Mouse (Mus musculus): ENCODE data around the gene 4930583I09Rik. TPM values are rescaled to one million over a fixed set of nuclear protein-coding genes. Genes with fewer than 3 reads are reported as not detected.

The 4930583I09Rik gene
- polyA plus RNA-seq, 1 experiment from 2014 or later: not detected

DNA sequence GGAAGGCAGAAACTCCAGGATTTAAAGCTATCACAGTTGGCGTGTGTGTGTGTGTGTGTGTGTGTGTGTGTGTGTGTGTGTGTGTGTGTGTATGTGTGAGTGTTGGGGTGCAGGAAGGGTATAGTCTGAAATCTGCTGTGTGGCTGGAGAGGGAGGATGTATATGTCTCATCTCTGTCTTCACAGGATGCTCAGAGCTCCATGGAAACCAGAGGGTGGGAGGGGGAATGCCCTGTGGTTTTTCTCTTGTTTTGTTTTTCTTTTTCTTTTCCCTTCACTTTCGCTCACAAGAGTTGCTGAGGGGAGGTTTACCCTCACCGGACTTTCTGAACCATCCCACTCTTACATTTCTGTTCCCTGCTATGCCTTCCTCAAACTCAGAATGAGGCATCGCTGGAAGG, 9.0 kb downstream of the 4930583I09Rik start:
- Histone ChIP-seq H3K4me3 (no peak overlapping the region), H3K4me2 (no peak overlapping the region), H3K9me3 (no peaks in the 10 kb centered on the region), H3K27ac (no peak overlapping the region), H3K27me3 (no peaks in the 10 kb centered on the region), H3K4me1 (no peaks in the 10 kb centered on the region), H3K36me3 (no peaks in the 10 kb centered on the region), H3K9ac (no peak overlapping the region)
- ATAC-seq (ENCODE audit: insufficient number of reproducible peaks, low FRiP score, low TSS enrichment, low read depth): no peak
- 83% methylated on average over 4 of the region's 4 CpGs for WGBS

DNA sequence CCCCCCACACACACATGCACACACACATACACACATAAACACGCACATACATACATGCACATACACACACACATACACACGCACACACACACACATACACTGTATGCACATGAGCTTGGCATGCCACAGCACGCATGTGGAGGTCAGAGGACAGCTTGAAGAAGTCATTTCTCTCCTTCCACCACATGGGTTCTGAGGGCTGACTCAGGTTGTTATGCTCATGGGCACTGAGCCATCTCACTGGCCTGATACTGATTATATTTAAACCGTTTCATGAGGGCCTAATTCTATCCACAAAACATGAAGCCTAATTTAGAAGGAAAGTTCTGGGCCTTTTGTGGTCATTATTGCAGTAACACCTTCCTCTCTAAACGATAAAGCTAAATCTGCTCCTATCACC, 13.3 kb downstream of the 4930583I09Rik start:
- 67% methylated on average over 5 of the region's 5 CpGs for WGBS

GRCm38 (mm10) chr17:64820841-64821593, 14.9 kb downstream of the 4930583I09Rik start:
- H3K9me3 ChIP-seq: no peaks in the 10 kb centered on the region
- H3K4me3 ChIP-seq: no peak overlapping the region
- no peak overlapping the region for H3K9ac ChIP-seq
- no peaks in the 10 kb centered on the region for H3K4me1 ChIP-seq
- ATAC-seq (ENCODE audit: insufficient number of reproducible peaks, low FRiP score, low TSS enrichment, low read depth): no peak
- 72% methylated on average over 7 of the region's 7 CpGs for WGBS
- H3K27ac ChIP-seq: no peak overlapping the region
- H3K36me3 ChIP-seq: no peaks in the 10 kb centered on the region
- no peaks in the 10 kb centered on the region for H3K27me3 ChIP-seq
- H3K4me2 ChIP-seq: no peak overlapping the region

More for the DNA sequence above, 13.3 kb downstream of the 4930583I09Rik start:
- no peaks in the 10 kb centered on the region for H3K4me1 ChIP-seq
- H3K9me3 ChIP-seq: no peaks in the 10 kb centered on the region
- H3K9ac ChIP-seq: no peak overlapping the region
- no peaks in the 10 kb centered on the region for H3K27me3 ChIP-seq
- no peak overlapping the region for H3K4me3 ChIP-seq
- H3K4me2 ChIP-seq: no peak overlapping the region
- no peak for ATAC-seq (ENCODE audit: insufficient number of reproducible peaks, low FRiP score, low TSS enrichment, low read depth)
- H3K27ac ChIP-seq: no peak overlapping the region
- H3K36me3 ChIP-seq: no peaks in the 10 kb centered on the region

DNA sequence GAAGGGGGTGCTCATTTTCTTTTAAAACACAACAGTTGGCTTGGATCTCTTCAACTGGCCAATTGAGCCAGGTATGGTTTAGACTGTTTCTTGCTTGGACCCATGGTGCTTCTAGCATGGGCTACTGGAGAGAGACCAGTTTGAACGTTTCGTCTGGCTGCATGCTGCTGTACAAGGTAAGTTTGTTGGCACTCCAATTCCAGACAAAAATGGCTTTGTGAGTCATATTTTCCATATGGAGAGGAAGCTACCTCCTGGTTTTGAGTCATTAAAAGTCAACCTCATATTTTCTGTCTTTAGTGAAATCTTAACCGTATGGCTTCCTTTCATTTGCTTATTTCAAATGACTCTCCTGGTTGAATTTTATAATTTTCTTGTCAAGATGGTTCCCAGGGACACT, 19.6 kb downstream of the 4930583I09Rik start:
- Histone ChIP-seq H3K36me3 (no peaks in the 10 kb centered on the region), H3K9me3 (no peaks in the 10 kb centered on the region), H3K9ac (no peak overlapping the region), H3K4me1 (no peaks in the 10 kb centered on the region), H3K27ac (no peak overlapping the region), H3K4me3 (no peak overlapping the region), H3K4me2 (no peak overlapping the region), H3K27me3 (no peaks in the 10 kb centered on the region)
- 74% methylated on average over 3 of the region's 3 CpGs for WGBS
- ATAC-seq (ENCODE audit: insufficient number of reproducible peaks, low FRiP score, low TSS enrichment, low read depth): no peak

GRCm38 (mm10) chr17:64815806-64816205, 20.1 kb downstream of the 4930583I09Rik start:
- Histone ChIP-seq H3K27me3 (no peaks in the 10 kb centered on the region), H3K4me1 (no peaks in the 10 kb centered on the region), H3K4me2 (no peak overlapping the region), H3K9ac (no peak overlapping the region), H3K4me3 (no peak overlapping the region), H3K9me3 (no peaks in the 10 kb centered on the region), H3K27ac (no peak overlapping the region), H3K36me3 (no peaks in the 10 kb centered on the region)
- 70% methylated on average over 2 of the region's 2 CpGs for WGBS
- no peak for ATAC-seq (ENCODE audit: insufficient number of reproducible peaks, low FRiP score, low TSS enrichment, low read depth)

- H3K4me1 ChIP-seq: no peaks in the 10 kb centered on the region
- no peak overlapping the region for H3K4me3 ChIP-seq
- no peaks in the 10 kb centered on the region for H3K36me3 ChIP-seq
- no peaks in the 10 kb centered on the region for H3K9me3 ChIP-seq
- no peak for ATAC-seq (ENCODE audit: insufficient number of reproducible peaks, low FRiP score, low TSS enrichment, low read depth)
- WGBS: 91% methylated on average over 6 of the region's 6 CpGs
- no peak overlapping the region for H3K4me2 ChIP-seq
- no peaks in the 10 kb centered on the region for H3K27me3 ChIP-seq
- H3K27ac ChIP-seq: no peak overlapping the region
- no peak overlapping the region for H3K9ac ChIP-seq
Observed at GRCm38 (mm10) chr17:64813568-64813967, 22.3 kb downstream of the 4930583I09Rik start.

- no peaks in the 10 kb centered on the region for H3K9me3 ChIP-seq
- H3K27me3 ChIP-seq: no peaks in the 10 kb centered on the region
- H3K36me3 ChIP-seq: no peaks in the 10 kb centered on the region
- no peak overlapping the region for H3K27ac ChIP-seq
- H3K4me2 ChIP-seq: no peak overlapping the region
- ATAC-seq (ENCODE audit: insufficient number of reproducible peaks, low FRiP score, low TSS enrichment, low read depth): no peak
- H3K4me3 ChIP-seq: no peak overlapping the region
- 84% methylated on average over 8 of the region's 8 CpGs for whole genome bisulfite sequencing
- H3K4me1 ChIP-seq: peaks cover 9% of the 10 kb centered on the region
- no peak overlapping the region for H3K9ac ChIP-seq
Observed at GRCm38 (mm10) chr17:64806035-64806589, 29.8 kb downstream of the 4930583I09Rik start.

- Histone ChIP-seq H3K27me3 (no peaks in the 10 kb centered on the region), H3K9ac (no peak overlapping the region), H3K4me2 (no peak overlapping the region), H3K4me3 (no peak overlapping the region), H3K27ac (no peak overlapping the region), H3K4me1 (peaks cover 9% of the 10 kb centered on the region), H3K36me3 (no peaks in the 10 kb centered on the region), H3K9me3 (no peaks in the 10 kb centered on the region)
- 45% methylated on average over 13 of the region's 13 CpGs for WGBS
- ATAC-seq (ENCODE audit: insufficient number of reproducible peaks, low FRiP score, low TSS enrichment, low read depth): no peak
Observed at GRCm38 (mm10) chr17:64804375-64805124, 31.3 kb downstream of the 4930583I09Rik start.

DNA sequence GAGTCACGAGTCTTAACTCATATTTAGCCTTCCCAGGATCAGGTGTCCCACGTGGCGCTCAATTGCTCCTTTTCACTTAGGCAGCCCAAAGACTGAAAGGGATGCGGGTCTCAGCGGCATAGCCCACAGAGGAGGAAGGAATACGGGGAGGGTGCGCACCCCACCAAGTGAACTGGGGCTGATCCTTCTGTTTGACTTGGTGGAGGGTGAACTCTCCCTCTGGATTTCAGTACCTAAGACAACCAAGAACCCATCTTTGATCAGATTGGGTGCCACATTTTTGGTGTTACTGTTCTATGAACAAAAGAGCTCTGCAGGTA, 33.0 kb downstream of the 4930583I09Rik start:
- H3K9ac ChIP-seq: no peak overlapping the region
- no peaks in the 10 kb centered on the region for H3K27me3 ChIP-seq
- WGBS: 62% methylated on average over 7 of the region's 7 CpGs
- ATAC-seq (ENCODE audit: insufficient number of reproducible peaks, low FRiP score, low TSS enrichment, low read depth): no peak
- H3K9me3 ChIP-seq: no peaks in the 10 kb centered on the region
- H3K27ac ChIP-seq: no peak overlapping the region
- H3K36me3 ChIP-seq: no peaks in the 10 kb centered on the region
- H3K4me3 ChIP-seq: no peak overlapping the region
- no peak overlapping the region for H3K4me2 ChIP-seq
- peaks cover 9% of the 10 kb centered on the region for H3K4me1 ChIP-seq

DNA sequence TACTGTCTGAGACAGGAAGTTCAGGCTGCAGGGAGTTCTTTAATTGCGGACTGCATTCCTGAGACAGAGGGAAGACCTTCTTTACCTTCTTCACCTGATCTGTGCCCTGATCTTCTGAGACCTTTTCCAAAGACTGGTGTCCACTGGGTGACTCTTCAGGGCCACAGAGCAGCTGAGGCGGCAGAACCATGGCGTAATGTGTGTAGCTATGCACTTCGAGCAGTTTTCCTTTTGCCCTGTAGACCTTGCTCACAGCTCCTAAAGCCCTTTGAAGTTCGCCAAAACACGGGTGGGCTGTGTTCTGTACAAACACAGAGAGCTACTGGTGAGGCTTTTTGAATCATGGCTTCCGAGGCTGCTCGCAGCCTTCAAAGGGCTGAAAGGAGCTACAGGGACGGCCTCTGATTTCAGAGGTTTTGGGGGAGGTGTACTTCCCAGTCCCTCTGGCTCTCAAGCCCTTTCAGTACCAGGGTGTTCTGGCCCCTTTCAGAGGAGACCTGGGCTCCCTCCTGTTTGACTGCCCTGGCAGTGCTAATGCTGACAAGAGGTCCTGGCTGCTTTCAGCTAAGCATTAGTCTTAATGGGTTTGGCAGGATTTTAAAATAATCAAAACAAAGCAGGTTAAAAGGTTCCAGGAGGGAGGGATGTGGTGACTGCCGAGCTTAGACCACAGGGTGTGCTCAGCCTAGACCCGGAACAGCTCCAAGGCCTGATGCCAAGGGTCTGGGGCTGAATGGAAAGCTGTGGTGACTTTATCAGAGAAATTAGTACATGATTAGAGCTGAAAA, 33.5 kb downstream of the 4930583I09Rik start:
- WGBS: 32% methylated on average over 11 of the region's 11 CpGs
- Histone ChIP-seq H3K4me1 (peaks cover 9% of the 10 kb centered on the region), H3K9me3 (no peaks in the 10 kb centered on the region), H3K9ac (no peak overlapping the region), H3K27me3 (no peaks in the 10 kb centered on the region), H3K4me2 (no peak overlapping the region), H3K27ac (no peak overlapping the region), H3K36me3 (no peaks in the 10 kb centered on the region), H3K4me3 (no peak overlapping the region)
- ATAC-seq (ENCODE audit: insufficient number of reproducible peaks, low FRiP score, low TSS enrichment, low read depth): peak; percentile 30; the same call in 1 of the 2 replicates

DNA sequence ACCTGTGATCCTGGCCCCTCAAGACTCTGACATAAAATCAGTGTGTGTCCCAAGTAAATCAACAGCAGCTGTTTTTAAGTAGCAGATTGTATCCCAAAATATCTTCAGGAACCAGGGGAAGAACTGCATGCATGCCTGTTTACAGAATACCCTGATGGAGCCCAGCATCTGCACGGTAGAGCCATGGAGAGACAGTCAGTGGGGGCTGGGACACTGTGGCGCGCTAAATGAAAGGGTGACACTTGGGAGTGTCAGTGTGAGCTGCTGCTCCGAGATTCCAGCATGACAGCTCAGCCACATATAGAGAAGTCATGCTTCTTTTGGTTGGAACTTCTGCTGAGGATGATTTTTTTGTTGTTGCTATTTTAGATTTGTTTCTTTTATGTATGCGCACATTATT, 43.2 kb downstream of the 4930583I09Rik start:
- no peaks in the 10 kb centered on the region for H3K36me3 ChIP-seq
- no peak for ATAC-seq (ENCODE audit: insufficient number of reproducible peaks, low FRiP score, low TSS enrichment, low read depth)
- no peaks in the 10 kb centered on the region for H3K9me3 ChIP-seq
- H3K4me1 ChIP-seq: no peaks in the 10 kb centered on the region; the same call in 1 of the 2 replicates
- H3K4me3 ChIP-seq: no peak overlapping the region
- H3K27me3 ChIP-seq: no peaks in the 10 kb centered on the region
- no peak overlapping the region for H3K9ac ChIP-seq
- H3K4me2 ChIP-seq: no peak overlapping the region
- H3K27ac ChIP-seq: no peak overlapping the region
- 68% methylated on average over 5 of the region's 5 CpGs for WGBS

Data from limb, embryonic 15.5 days (tissue).